In the genomic region with DNA sequence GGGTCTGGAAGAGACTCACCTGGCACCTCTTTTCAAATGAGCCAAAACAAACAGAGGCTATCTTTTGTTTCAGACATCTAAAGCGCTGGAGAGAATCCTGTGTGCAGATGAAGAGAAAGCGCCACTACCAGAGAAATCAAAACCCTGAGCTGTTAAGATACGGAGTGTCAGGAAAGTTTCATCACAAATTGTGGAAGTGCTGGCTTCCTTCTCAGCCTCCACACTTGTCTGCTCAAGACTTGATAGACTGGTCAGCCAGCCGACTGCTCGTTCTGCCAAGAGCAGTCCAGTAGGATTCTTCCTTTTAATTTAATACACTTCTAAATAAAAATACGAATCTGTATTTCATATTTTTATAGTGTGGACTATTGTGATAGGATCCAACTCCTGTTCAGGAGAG, we compare ENCODE assay signal across 21 mouse cellular contexts. TPM values are rescaled to one million over a fixed set of nuclear protein-coding genes. Genes with fewer than 3 reads are reported as not detected.
DNase-seq lines count a peak whose midpoint lies in the region; ATAC-seq and TF ChIP-seq lines count a peak whose summit lies in the region.
"Had no signal": no experiment of that assay in that cellular context is flagged by ENCODE, and none has a peak within 500 bp of the region (broad histone marks: within the 10 kb centered on the region; RNA-seq: fewer than 3 reads in every experiment).

No protein-coding gene starts in this region.

- H3K4me3 ChIP-seq in forebrain, embryonic 10.5 days, result no peak overlapping the region
- no peak overlapping the region for H3K4me3 ChIP-seq in forebrain, embryonic 14.5 days (ENCODE audit: low read depth, low read length)
- no peak overlapping the region for H3K4me3 ChIP-seq in kidney, embryonic 15.5 days (replicated peaks)
- H3K4me3 ChIP-seq in stomach, embryonic 16.5 days (replicated peaks; ENCODE audit: low read length), result no peak overlapping the region
- no peak overlapping the region for H3K4me3 ChIP-seq in stomach, postnatal 0 days (ENCODE audit: low read depth, low read length)
- H3K4me3 ChIP-seq: layer of hippocampus, adult 2 months; limb, embryonic 13.5 days; megakaryocyte, embryonic 14.5 days; myocyte had no signal

- no peak for TF ChIP-seq EP300 in stomach, postnatal 0 days (optimal IDR thresholded peaks at IDR 0.05)

- no peak for DNase-seq in forebrain, embryonic 10.5 days (ENCODE audit: extremely low spot score, low spot score)
- no peak for DNase-seq in forebrain, embryonic 14.5 days (ENCODE audit: low spot score)
- DNase-seq in kidney, postnatal 36 days, result no peak
- DNase-seq in stomach, postnatal 0 days (ENCODE audit: low spot score), result no peak
- no peak for DNase-seq in gastrocnemius, postnatal 10 days
- no peak for DNase-seq in gastrocnemius, postnatal 36 days
- DNase-seq: cerebellum, adult 11 months; cerebellum, postnatal 10 days; embryo, embryonic 11 days; forebrain, postnatal 0 days; layer of hippocampus, postnatal 36 days; midbrain, embryonic 14.5 days; right cerebral cortex, postnatal 14 days had no signal

- H3K27me3 ChIP-seq in forebrain, embryonic 10.5 days (ENCODE audit: poor library complexity, severe bottlenecking), result no peaks in the 10 kb centered on the region
- no peaks in the 10 kb centered on the region for H3K27me3 ChIP-seq in forebrain, embryonic 14.5 days (replicated peaks; ENCODE audit: control insufficient read depth, insufficient read depth, low read length)
- no peaks in the 10 kb centered on the region for H3K27me3 ChIP-seq in kidney, embryonic 15.5 days
- H3K27me3 ChIP-seq in stomach, embryonic 16.5 days (ENCODE audit: control insufficient read depth, insufficient read depth, low read length), result no peaks in the 10 kb centered on the region
- no peaks in the 10 kb centered on the region for H3K27me3 ChIP-seq in stomach, postnatal 0 days (ENCODE audit: control insufficient read depth, insufficient read depth, low read length)
- H3K27me3 ChIP-seq: limb, embryonic 13.5 days had no signal

- H3K27ac ChIP-seq in forebrain, embryonic 10.5 days, result 0 out of 2 replicates have a peak overlapping the region, but pooled peaks have one; percentile 30
- H3K27ac ChIP-seq in forebrain, embryonic 14.5 days (ENCODE audit: low read depth, low read length), result no peak overlapping the region
- 0 out of 2 replicates have a peak overlapping the region, but pooled peaks have one; percentile 33 for H3K27ac ChIP-seq in kidney, embryonic 15.5 days
- 0 out of 2 replicates have a peak overlapping the region, but pooled peaks have one; percentile 10 for H3K27ac ChIP-seq in stomach, embryonic 16.5 days (ENCODE audit: low read length)
- H3K27ac ChIP-seq in stomach, postnatal 0 days (replicated peaks), result no peak overlapping the region
- H3K27ac ChIP-seq: hindbrain, embryonic 14.5 days; layer of hippocampus, adult 2 months; limb, embryonic 13.5 days; liver, embryonic 14.5 days had no signal

- intact Hi-C loops in gastrocnemius, postnatal 36 days (cut with DNase I), result no loop called here

- no peak for TF ChIP-seq CTCF in stomach, postnatal 0 days (IDR thresholded peaks at IDR 0.05; ENCODE audit: low read depth)

- H3K9ac ChIP-seq in forebrain, embryonic 14.5 days (ENCODE audit: low read length), result no peak overlapping the region
- H3K9ac ChIP-seq in kidney, embryonic 15.5 days, result no peak overlapping the region
- no peak overlapping the region for H3K9ac ChIP-seq in stomach, embryonic 16.5 days (ENCODE audit: low read length)
- H3K9ac ChIP-seq in stomach, postnatal 0 days (ENCODE audit: low read length), result no peak overlapping the region
- H3K9ac ChIP-seq: forebrain, postnatal 0 days; hindbrain, embryonic 14.5 days; limb, embryonic 13.5 days; liver, embryonic 14.5 days had no signal

- H3K4me1 ChIP-seq in forebrain, embryonic 10.5 days, result peaks cover 10% of the 10 kb centered on the region
- no peaks in the 10 kb centered on the region for H3K4me1 ChIP-seq in forebrain, embryonic 14.5 days (ENCODE audit: control insufficient read depth, insufficient read depth, low read length)
- peaks cover 14% of the 10 kb centered on the region for H3K4me1 ChIP-seq in kidney, embryonic 15.5 days
- peaks cover 9% of the 10 kb centered on the region; the same call in 1 of the 2 replicates for H3K4me1 ChIP-seq in stomach, embryonic 16.5 days (ENCODE audit: control insufficient read depth, insufficient read depth, low read length)
- no peaks in the 10 kb centered on the region for H3K4me1 ChIP-seq in stomach, postnatal 0 days (replicated peaks; ENCODE audit: control insufficient read depth, insufficient read depth)

- WGBS in forebrain, embryonic 10.5 days, result 89% methylated on average over 6 of the region's 6 CpGs
- 86% methylated on average over 6 of the region's 6 CpGs for WGBS in forebrain, embryonic 14.5 days
- WGBS in kidney, embryonic 15.5 days, result 61% methylated on average over 6 of the region's 6 CpGs
- 52% methylated on average over 6 of the region's 6 CpGs for WGBS in stomach, embryonic 16.5 days
- 52% methylated on average over 6 of the region's 6 CpGs for WGBS in stomach, postnatal 0 days

- H3K9me3 ChIP-seq in forebrain, embryonic 10.5 days, result no peaks in the 10 kb centered on the region
- H3K9me3 ChIP-seq in forebrain, embryonic 14.5 days (replicated peaks; ENCODE audit: control insufficient read depth, low read length), result no peaks in the 10 kb centered on the region
- H3K9me3 ChIP-seq in kidney, embryonic 15.5 days (replicated peaks), result no peaks in the 10 kb centered on the region
- H3K9me3 ChIP-seq in stomach, embryonic 16.5 days (replicated peaks; ENCODE audit: control insufficient read depth, low read length), result no peaks in the 10 kb centered on the region
- H3K9me3 ChIP-seq in stomach, postnatal 0 days (ENCODE audit: control insufficient read depth, low read length), result no peaks in the 10 kb centered on the region
- H3K9me3 ChIP-seq: limb, embryonic 13.5 days had no signal

- ATAC-seq in forebrain, embryonic 14.5 days, result no peak
- ATAC-seq in kidney, embryonic 15.5 days (replicated peaks; ENCODE audit: low FRiP score), result no peak
- ATAC-seq in stomach, embryonic 16.5 days (ENCODE audit: insufficient read depth, low FRiP score), result no peak
- ATAC-seq in stomach, postnatal 0 days (ENCODE audit: low FRiP score, low TSS enrichment), result no peak
- ATAC-seq: forebrain, postnatal 0 days had no signal

- no peak overlapping the region for H3K4me2 ChIP-seq in forebrain, embryonic 14.5 days (ENCODE audit: low read length)
- no peak overlapping the region for H3K4me2 ChIP-seq in kidney, embryonic 15.5 days
- H3K4me2 ChIP-seq in stomach, embryonic 16.5 days (ENCODE audit: low read depth, low read length), result no peak overlapping the region
- H3K4me2 ChIP-seq in stomach, postnatal 0 days (replicated peaks; ENCODE audit: low read depth), result no peak overlapping the region
- H3K4me2 ChIP-seq: hindbrain, embryonic 14.5 days; limb, embryonic 13.5 days had no signal

- H3K36me3 ChIP-seq in forebrain, embryonic 10.5 days (replicated peaks), result no peaks in the 10 kb centered on the region
- H3K36me3 ChIP-seq in forebrain, embryonic 14.5 days (ENCODE audit: control insufficient read depth, insufficient read depth, low read length), result no peaks in the 10 kb centered on the region
- H3K36me3 ChIP-seq in kidney, embryonic 15.5 days, result no peaks in the 10 kb centered on the region
- no peaks in the 10 kb centered on the region for H3K36me3 ChIP-seq in stomach, embryonic 16.5 days (ENCODE audit: control insufficient read depth, insufficient read depth, low read length)
- no peaks in the 10 kb centered on the region for H3K36me3 ChIP-seq in stomach, postnatal 0 days (ENCODE audit: control insufficient read depth, insufficient read depth, low read length)
- H3K36me3 ChIP-seq: limb, embryonic 13.5 days had no signal

RNA-seq across cellular contexts. Expression of a gene that starts 58.1 kb away (rescaled TPM):
- 7.0 and 7.2 TPM in 2 replicates for polyA plus RNA-seq in forebrain, embryonic 10.5 days (2016; fragmentation: Nextera tagmentation; extraction: Ambion mirVana)
- polyA plus RNA-seq in forebrain, embryonic 14.5 days (2014; fragmentation: Nextera tagmentation; extraction: Ambion mirVana), result 14.8 and 17.9 TPM in 2 replicates
- 8.4 and 9.3 TPM in 2 replicates for polyA plus RNA-seq in kidney, embryonic 15.5 days (2015; fragmentation: Nextera tagmentation; extraction: Ambion mirVana)
- polyA plus RNA-seq in stomach, embryonic 16.5 days (2015; fragmentation: Nextera tagmentation; extraction: Ambion mirVana), result 8.7 and 10.3 TPM in 2 replicates
- polyA plus RNA-seq in stomach, postnatal 0 days (2015; fragmentation: Nextera tagmentation; extraction: Ambion mirVana), result 6.4 and 7.3 TPM in 2 replicates
- total RNA-seq in gastrocnemius, postnatal 10 days (2021), result 100 to 1,000 TPM in 1 of 2 experiments, 10 to 100 TPM in 1; 91.0 to 109 TPM
- 10 to 100 TPM; 42.0 to 47.1 TPM for total RNA-seq in gastrocnemius, postnatal 36 days (2021)

Comparison
In these comparisons a context has a peak if more than half of its experiments do, and no peak if none do; other contexts are left out.
1. H3K27ac ChIP-seq: peak in forebrain, embryonic 10.5 days (single experiment), kidney, embryonic 15.5 days (single experiment) and stomach, embryonic 16.5 days (single experiment); none in forebrain, embryonic 14.5 days (single experiment) and stomach, postnatal 0 days (single experiment).